Mouse (Mus musculus) yolk sac, embryonic 10.5 days (tissue): ENCODE results near the gene Zc3h12d.

Experiments used
- DNase-seq: peaks from one replicate; pipeline ENCODE4 v3.0.0-alpha.2; 2017; ENCODE audit warnings: low spot score

Gene Zc3h12d

DNA sequence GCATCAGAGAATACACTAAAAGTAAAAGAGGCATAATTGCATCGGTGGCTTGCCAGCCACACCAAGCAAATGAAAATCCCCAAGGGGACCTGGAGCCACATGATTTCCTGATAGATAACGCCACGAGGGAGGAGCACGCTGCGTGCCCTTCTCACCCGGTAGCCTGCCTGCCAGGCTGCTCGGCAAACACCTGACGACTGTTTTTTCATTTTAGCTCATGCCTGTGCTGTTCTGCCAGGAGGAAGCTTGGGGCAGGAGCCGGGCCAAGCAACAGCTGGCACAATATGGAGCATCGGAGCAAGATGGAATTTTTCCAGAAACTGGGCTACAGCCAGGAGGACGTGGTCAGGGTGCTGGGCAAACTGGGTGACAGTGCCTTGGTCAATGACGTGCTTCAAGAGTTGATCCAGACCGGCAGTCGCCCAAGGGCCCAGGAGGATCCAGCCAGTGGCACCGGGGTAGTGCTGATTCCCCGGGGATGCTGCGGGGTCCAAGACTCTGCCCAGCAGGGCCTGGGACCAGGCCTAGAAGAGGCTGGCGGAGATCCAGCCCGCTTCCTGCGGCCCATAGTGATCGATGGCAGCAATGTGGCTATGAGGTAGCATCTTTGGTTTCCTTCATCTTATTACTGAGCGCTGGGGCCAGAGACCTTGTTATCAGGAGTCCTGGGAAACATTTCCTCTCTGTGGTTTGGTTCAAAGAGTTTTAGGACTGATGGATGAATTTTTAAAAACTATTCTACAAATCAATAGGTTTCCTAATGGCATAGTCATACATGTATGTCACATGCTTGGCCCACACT is 7.5 kb downstream of the Zc3h12d start:
- no peak for DNase-seq

DNA sequence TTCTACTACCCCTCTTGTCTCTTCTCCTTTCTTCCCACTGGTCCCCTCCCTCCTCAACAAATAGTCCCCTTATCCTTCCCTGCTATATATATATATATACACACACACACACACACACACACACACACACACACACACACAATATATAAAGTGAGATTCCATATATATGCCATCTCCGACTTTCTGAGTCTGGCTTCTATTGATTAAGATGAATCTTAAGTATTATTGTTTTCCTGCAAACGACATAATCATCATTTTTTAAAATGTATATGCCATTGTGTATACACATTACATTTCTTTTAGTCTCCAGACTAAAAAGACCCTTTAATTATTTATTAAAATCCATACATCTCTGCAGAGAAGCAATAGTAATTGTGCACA is 8.1 kb downstream of the Zc3h12d start:
- DNase-seq, result no peak

GRCm38 (mm10) chr10:7840785-7841184 is 8.5 kb downstream of the Zc3h12d start:
- DNase-seq, result no peak

DNA sequence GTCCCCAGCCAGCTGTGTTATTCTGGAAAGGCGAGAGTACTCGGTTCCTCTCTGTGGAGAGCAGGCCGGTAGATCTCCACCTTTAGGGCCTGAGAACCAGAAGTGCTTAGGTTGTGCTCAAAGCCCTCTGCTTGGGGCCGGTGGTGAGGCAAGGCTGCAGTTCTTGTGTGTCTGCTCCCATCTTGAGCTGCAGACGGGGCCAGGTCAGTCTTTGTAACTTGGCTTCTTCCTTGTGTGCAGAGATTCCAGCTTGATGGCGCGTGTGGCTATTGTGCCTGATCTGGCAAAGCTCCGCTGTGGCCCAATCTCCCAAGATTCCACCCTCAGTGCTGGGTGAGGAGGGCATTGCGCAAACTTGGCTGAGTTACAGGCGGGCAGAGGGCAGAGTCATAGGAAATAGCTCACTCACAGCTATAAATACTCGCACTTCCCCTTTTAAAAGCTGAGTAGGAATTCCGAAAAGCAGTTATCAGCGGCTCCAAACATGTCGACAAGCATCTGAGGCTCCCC is 9.4 kb downstream of the Zc3h12d start:
- peak; percentile 37 for DNase-seq

GRCm38 (mm10) chr10:7843181-7843580 is 10.9 kb downstream of the Zc3h12d start:
- DNase-seq, result no peak

DNA sequence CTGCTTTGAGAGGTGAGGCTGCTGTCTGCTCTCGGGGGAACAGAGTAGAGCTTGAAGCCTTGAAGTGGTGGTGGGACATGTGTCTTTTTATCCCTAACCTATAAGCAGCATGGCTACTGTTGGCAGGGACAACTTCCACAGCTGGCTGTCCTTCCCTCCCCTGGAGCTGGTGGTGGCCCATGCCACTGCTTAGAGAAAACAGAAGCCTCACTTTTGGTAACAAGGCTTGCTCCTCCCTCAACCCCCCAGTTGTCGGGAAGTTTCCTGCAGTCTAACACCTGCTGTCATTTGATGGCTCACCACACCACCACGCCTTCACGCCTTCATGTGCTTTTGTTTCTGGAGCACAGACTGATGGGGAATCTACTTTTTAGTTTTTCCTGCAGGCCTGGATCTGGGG is 11.9 kb downstream of the Zc3h12d start:
- DNase-seq, result no peak

- no peak for DNase-seq
Observed at GRCm38 (mm10) chr10:7845136-7845535, 12.9 kb downstream of the Zc3h12d start.

DNA sequence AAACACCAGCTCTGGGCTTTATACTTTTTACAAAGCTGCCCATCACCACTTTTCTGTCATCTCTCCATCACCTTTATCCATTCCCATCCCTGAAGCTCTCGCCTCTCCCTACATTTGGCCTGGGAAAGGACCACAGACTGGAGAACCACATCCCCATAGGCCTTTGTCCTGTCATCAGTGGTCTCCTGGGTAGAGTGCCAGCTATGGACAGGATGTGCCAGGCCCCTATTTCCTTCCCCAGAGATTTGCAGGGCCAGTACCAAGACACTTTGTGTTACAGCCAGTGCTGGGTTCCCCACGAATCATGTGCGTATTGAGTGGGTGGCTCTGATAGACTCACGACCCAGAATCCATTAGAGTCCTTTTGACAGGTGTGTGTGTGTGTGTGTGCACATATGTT is 13.7 kb downstream of the Zc3h12d start:
- DNase-seq, result no peak

DNA sequence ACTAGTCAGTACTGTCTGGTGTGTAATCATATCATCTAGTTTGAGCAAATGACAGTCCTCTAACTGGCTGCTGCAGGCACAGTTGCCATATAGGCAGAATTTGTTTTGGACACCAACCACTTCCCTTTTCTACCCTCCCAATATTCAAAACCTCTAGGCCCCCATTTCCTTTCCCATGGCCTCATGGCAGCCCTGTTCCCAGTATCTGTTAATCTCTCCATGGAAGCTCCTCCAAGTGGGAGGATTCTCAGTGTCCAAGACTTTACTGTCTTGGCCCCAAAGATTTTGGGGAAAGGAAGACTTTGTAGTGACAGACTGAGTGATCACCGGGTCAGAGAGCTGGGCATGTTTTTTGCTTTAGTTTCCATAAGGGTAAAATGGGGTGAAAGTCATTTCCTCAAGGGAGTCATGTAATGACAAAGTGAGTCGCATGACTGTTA is 14.9 kb downstream of the Zc3h12d start:
- DNase-seq, result no peak

DNA sequence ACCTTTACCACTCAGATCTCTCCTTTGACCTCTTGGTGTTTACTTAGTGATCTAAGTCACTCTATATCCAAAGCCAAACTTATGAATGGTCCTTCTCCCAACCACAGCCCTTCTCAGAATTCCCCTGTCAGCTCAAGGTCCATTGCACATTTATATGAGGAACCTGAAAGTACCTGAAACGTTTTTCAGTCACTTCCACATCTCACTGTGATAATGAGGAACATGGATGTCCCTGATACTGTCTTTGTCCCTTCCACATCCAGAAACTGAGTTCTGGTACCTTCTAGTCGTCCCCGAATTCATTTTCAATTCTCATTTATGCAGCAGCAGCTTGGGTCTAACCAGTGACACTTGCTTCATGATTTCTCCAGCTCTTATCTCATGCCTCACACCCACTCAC is 19.6 kb downstream of the Zc3h12d start:
- peak; percentile 69 for DNase-seq

GRCm38 (mm10) chr10:7860494-7860893 is 28.2 kb downstream of the Zc3h12d start:
- no peak for DNase-seq

DNA sequence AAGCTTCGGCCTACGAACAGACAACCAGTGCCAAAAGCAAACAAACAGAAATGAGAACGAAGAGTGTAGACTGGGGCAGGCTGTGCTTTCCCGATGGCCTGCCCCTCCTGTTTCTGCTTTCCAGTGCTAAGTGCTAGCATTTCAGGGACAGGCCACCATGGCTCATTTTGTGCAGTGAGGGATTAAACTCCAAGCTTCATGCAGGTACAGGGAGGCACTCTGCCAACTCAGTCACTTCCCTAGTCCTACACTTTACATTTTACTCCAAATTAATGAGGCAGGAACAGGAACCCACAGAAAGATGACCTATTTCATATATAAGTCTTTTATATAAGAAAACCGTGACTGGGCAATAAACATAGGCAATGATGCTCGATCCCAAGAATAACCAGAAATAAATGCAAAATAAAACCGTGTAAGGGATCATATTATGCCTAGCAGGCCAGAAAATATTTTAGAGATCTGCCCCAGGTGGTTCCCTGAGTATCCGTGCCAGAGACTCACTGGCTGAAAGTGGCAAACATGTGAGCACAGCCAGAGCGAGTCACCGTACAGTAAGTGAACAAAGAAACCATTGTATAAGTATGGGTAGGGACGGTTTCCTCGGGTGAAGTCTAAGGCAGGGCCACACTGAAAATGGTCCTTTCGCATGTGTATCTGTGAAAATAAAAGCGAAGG is 29.1 kb downstream of the Zc3h12d start:
- no peak for DNase-seq

GRCm38 (mm10) chr10:7861937-7862657 is 29.8 kb downstream of the Zc3h12d start:
- no peak for DNase-seq

DNA sequence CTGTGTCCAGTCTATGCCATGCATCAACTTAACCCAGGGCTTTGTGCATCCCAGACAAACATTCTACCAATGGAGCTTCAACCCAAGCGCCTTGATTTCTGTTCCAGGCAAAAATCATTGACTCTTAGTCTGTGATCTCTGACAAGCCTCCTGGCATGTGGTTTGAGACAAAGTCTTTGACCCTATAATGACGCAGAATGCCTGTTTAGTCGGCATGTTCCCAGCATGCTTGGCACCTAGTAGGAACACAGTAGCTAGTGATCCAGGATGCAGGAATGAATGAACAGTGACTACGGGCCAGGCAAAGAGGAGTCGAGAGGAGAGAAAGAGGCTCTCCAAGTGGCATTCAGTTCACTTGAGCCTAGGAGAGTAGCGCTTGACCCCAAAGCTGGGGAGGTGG is 31.1 kb downstream of the Zc3h12d start:
- no peak for DNase-seq

- no peak for DNase-seq
Observed at GRCm38 (mm10) chr10:7864184-7864583, 31.9 kb downstream of the Zc3h12d start.

DNA sequence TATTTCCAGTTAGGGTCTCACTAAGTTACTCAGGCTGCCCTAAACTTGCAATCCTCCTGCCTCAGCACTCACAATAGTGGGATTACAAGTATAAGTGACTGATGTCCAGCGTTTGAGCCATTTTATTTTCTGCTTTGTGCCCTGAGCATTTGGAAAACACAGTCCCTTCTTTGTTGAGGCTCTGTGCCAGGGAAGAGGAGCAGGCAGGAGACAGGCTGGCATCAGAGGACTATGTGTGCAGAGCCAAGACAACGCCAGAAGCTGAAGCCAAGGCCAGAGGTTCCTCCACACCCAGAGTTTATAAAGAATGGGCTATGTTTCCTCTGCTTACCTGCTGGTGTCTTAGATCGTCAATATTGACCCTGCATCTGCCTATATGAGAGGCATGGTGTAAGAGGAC is 32.5 kb downstream of the Zc3h12d start:
- no peak for DNase-seq

- DNase-seq, result no peak
Observed at GRCm38 (mm10) chr10:7866762-7867665, 34.7 kb downstream of the Zc3h12d start.

- DNase-seq, result no peak
Observed at GRCm38 (mm10) chr10:7867666-7868030, 35.4 kb downstream of the Zc3h12d start.

DNA sequence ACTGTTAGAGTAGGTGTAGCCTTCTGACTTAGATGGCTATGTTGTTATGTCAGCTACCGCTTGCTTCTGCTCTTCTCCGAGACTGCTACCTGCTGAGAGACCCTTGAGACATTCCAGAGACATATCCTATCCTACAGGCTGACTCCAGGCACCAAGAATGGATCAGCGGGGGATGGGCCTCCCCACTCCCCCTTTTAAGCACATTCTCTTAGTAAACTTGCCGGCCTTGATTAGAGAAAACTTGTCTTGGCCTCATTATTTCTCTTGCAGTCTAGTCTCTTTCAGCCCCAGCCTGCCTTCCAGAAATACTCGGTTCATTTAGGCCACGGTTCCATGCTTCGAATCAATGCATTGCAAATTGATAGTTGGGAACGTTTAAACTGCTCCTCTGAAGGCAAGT is 37.5 kb downstream of the Zc3h12d start:
- no peak for DNase-seq

DNA sequence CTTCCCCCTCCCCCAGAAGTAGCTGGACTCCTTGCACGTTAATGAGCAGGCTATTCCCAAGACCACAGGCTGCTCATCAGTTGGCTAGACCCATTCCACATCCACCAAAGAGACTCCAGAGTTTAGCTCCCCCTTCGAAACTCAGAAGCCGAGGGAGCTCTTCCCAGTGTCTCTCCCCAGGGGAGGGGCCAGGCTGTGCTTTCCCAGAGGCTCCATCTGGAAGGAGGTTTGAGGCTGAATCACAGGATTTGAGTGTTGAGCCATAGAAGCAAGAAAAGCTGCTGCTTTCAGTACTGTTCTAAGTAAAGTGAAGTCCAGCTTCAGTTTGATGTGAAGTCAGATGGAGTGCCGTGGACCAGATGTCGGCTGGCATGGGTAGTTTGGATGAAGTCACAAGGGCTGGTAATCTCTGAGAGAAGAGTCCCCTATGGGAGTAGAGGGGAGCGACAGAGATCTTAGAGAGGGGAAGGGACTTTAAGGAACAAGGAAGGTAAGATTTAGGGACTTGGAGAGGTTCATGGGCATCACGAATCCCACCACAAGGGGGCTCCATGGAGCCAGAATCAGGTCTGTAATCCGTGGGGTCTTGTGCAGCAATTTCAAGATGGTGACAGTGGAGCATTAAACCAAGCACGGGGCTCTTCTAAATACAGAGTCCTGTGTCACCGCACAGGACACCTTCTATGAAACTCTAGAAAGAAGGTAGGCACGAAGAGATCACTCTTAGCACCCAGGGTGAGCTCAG is 38.5 kb downstream of the Zc3h12d start:
- DNase-seq, result no peak

DNA sequence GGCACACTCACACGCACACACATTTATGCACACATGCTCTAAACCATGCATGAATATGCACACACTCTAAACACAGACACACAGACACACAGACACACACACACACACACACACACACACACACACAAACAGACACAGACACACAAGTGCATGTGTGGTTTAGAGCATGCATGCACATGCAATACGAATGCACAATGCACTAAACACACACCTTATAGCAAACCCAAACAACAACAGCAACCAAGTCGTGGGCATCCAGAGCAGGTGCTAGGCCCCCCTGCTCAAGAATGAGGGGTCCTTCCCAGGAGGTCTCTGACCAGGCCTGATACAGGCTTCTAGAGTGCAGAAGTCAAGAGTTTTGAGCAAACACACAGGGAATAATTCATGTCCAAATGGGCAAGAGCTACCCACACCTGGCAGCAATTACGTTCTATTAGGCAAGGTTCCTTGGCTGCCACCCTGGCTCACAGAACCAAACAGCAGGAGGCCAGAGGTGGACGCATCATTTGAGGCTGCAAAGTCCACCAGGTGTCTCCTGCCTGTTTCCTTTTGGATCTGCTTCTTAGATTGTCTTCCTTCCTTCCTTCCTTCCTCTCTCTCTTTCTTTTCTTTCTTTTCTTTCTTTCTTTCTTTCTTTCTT is 39.2 kb downstream of the Zc3h12d start:
- DNase-seq, result no peak
